Mouse (Mus musculus) 3134 (cell line): ENCODE data around the gene Olfr1441.

ENCODE experiments used
- DNase-seq: peaks from one replicate; pipeline ENCODE4 v3.0.0-alpha.2; 2011; ENCODE audit warnings: low spot score; ENCODE audit not compliant: insufficient read length; ENCODE audit errors: extremely low read depth

The Olfr1441 gene

DNA sequence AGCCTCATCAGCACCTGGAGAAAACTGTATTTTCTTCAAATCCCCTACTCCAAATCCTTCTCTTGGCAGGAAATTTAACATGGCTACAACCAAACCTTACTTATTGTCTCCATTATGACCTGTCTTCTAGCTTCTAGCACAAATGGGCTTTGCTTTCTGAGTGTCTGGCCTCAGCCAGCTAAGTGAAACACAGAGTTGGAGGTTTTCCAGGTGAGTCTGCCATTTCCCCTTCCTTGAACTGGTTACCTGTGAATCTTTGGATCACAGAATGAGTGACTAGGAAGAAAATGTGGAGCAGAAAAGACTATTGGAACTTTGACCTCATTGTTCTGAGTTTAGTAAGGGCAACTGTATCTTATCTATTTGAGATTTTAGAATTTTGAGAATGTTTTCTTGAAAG lies at the start of gene Olfr1441:
TSS of gene Olfr1441 (plus strand) at position 73 of the 400 bp plus-strand sequence.
- no peak for DNase-seq

DNA sequence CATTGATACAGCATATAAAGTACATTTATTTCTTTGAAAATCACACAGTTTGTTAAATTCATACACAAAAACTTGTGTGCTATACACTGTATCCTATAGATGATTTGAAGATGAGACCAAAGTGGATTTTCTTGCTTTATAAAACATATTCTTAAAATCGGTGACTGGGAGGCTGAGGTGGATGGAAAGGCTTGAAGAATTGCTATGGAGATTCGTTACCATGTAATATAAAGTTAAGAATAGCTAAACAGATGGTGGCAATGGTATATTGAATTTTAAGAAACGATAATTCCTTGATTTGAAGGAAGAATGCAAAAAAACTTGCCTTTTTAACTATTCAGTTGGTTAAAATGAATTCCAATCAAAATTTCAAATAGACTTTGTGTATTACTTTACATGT lies 44.2 kb upstream of the Olfr1441 start:
- DNase-seq, result no peak

DNA sequence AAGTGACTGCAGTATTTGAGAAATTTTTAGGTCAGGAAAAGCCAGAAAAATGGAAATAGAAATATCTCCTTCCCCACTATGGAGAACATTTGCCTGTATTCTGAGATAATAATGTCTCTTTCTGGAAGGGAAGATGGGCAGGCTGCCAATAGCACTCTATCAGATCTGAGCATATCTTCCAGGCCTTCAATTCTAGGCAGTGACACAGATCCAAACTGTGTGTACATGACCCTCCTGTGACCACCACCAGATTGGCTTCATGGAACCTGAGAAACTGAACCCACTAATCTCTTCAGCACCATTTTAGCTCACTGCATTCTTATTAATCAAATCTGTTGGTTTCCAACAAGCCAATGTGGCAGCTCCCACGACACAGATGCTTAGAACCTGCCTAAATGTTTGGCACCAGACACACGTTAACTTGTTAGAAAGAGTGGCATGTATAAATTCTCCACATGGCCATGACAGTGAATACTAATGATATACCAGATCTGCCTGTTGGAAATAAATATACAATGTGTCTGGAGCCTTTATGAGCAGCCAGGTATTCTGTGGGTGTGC lies 42.7 kb upstream of the Olfr1441 start:
- DNase-seq, result no peak

DNA sequence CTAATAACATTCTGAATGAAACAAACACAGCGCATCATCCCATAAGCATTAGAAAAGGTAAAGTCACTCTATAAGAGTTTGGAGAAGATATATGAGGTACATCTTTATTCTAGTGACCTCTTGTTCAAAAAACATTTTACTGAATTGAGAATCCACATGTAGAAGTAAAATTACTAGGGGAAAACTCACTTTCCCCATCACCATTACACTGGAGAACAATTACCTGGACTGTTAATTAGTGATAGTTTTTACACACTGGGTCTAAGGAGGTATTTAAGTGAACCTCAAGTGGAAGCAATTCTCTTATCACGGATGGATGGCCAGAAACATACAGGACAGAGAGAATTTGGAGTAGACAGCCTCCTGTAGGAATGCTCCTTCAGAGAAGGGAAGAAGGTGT lies 30.3 kb upstream of the Olfr1441 start, which contains the start of gene Olfr1440:
TSS of gene Olfr1440 (plus strand) at position 301 of the 400 bp plus-strand sequence.
- DNase-seq, result no peak

DNA sequence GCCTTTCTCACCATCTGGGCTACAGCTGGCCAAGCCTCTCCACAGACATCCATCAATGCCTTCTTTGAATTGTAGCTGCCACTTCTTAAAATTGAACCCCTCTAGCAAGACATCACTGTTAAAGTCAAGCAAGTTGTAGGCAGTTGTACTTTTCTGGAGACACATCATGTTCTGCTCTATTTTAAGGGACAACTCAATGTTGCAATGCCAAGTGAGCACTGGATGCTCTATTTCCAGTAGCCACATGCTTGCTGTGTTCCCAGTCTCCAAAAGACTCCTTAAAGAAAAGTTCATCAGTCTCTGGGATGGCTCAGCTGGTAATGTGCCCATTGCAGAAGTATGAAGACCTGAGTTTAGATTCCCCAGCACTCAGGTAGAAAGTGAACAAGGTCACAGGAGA lies 3.5 kb upstream of the Olfr1441 start:
- DNase-seq, result no peak

DNA sequence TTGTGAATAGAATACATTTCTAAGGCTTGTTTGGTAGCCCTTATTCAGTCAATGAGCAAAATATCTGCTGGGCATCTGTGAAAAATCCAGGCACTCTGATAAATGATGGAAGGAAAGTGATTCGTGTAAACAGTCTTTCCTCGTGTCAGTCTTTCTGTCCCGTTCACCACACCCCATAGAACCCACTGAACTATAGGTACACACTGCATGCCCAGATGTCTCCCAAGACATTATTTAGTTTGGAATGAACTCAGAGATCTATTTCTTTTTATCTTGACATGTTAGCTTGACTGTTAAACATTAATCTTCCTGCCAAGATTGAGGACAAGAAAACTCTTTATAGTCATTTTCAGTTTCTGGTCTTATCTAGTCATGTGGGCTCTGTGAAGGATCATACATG lies 1.1 kb downstream of the Olfr1441 start:
- no peak for DNase-seq

DNA sequence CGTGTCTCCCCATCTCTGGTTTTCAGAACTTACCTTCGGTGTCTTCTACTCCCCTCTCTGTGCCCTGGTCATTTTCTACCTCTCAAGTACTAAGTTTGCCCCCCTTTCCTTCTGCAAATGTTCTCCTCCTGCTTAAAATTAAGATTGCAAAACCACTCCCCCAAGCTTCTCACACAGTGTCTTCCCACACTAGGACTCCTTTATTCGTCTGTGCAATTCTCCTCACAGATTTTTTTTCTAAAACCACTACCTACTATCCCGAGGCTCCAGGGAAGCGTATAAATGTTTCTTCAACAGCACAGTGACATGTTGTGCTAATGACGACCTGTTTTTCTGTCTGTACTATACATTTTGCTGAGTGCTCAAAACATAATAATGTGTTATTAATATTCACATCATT lies 3.3 kb downstream of the Olfr1441 start:
- no peak for DNase-seq

DNA sequence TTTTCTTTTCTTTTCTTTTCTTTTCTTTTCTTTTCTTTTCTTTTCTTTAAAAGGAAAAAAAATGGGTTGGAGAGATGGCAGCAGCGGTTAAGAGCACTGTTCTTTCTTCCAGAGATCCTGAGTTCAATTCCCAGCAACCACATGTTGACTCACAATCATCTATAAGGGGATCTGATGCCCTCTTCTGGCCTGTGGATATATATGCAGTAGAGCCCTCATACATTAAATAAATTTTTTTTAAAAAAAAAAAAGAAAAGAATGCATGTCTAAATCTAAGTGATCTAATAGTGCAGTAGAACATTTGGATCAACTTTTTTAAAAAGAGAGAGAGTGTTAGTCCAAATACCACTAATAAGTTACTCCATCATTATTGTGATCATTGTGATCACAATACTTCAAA lies 4.4 kb downstream of the Olfr1441 start:
- DNase-seq, result no peak

DNA sequence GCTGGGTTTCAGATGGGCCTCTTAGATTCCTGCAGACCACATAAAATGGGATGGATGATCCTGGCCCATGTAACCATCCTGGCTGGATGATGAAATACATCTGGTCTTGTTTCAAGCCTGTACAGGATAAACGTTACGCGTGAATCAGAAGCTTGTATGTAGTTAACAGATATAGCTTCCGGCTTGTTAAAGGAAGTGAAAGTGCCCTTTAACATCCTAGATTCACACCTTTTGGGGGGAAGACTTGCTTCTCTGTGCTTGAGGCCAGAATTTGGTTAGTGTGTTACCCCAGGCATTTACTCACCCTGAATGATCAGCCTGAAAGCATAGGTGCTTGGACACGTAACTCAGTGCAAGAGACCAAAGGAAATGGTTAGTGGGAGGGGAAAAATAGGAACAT lies 9.9 kb downstream of the Olfr1441 start:
- no peak for DNase-seq

DNA sequence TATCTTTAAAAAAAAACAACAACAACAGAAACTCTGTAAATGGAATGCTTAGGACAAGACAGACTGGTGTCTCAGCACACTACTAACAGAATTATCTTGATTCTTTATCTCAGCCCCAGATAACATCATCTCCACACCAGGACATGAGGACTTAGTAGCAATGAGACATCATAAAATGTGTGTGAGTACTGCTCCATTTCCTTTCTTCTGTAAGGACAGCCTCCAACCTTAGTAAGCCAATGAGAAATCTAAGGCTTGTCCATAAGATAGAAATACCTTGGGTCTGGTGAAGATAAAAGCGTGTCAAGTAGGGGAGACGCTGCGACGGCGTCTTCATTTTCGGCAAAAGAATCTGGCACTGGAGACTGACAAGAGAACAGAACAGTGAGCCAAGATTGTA lies 10.4 kb downstream of the Olfr1441 start, which contains the start of gene Pfpl:
TSS of gene Pfpl (plus strand) at position 301 of the 400 bp plus-strand sequence.
- DNase-seq, result no peak

DNA sequence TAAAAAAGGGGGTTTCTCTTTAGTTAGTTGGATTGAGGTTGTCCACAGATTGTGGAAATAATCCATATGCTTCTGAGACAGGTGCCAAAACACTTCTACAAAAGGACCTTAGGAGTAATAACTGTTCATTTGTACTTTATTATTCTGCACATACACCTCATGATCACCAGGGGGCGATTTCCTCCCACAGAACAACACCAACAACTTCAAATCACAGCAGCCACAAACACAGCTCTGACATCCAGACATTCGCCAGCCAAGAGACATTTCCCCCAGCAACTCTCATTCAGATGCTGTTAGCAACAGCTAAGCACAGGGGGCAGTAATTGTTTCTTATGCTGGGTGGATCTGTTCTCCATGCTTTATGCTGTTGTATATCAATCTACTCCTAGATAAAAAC lies 15.8 kb downstream of the Olfr1441 start:
- peak; percentile 33 for DNase-seq

DNA sequence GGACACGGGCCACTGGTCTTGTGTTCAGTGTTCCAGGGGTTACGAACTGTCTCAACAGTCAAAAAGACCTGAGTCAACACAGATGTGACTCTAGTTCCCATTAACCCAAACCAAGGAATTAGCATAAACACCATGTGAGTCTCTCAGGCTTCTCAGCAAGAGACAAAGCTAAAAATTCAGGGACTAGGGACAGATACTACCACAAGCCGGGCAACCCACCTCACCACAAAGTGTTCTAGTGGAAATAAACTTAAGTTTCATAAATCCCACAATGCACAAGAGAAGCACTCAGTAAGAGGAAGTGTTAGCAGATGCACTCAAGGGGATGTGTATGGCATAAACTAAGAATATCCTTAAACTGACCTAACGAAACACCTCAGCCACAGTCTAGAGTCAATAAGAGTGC lies 17.8 kb downstream of the Olfr1441 start:
- DNase-seq, result no peak

DNA sequence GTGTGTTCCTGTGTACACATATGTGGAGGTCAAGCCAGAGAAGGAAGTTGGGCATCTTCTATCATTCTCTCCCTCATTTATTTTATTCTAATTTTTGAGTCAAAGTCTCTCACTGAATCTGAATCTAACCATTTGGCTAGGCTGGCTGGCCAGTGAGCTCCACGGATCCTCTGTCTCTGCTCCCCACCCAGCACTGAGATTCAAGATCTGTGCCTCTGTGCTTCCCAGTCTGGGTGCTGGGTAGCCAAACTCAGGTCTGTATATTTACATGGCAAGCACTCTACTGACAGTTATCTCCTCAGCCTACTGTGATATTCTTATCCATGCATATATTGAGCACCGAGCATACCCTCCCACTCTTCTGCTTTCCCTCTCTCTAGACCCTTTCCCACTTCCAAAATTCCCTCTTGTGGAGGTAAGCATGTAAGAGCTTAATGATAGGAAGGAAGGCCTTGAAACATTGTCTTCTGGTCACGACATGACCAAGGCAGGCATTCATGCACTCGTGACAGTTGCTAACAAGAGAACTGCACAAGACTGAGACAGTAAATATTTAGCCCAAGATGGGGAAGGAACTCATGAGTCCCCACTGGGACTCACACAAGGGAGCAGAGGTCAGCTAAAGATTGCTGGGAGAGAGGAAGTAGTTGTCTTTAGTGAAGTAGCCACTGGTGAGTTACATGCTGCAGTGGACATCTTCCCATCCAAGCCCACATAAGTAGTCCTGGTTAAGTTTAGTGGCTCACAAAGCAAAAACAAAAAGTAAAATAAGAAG lies 18.7 kb downstream of the Olfr1441 start:
- DNase-seq, result no peak

DNA sequence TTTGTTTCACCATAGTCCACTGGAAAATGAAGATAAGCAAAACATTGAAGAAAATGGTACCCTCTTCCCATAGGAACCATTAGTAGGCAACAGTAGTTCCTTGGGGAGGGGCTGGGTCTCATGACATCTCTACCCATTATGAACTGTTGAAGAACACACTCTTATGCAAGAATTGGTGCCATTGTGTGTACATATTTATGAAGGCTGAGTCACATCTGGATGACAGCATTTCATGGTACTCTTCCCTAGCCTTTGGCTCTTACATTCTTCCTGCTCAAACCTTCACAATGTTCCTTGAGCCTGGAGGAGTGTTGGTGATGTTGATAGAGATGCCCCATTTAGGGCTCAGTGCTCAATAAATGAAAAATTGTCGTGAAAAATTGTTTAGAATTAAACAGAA lies 22.3 kb downstream of the Olfr1441 start:
- DNase-seq, result no peak

DNA sequence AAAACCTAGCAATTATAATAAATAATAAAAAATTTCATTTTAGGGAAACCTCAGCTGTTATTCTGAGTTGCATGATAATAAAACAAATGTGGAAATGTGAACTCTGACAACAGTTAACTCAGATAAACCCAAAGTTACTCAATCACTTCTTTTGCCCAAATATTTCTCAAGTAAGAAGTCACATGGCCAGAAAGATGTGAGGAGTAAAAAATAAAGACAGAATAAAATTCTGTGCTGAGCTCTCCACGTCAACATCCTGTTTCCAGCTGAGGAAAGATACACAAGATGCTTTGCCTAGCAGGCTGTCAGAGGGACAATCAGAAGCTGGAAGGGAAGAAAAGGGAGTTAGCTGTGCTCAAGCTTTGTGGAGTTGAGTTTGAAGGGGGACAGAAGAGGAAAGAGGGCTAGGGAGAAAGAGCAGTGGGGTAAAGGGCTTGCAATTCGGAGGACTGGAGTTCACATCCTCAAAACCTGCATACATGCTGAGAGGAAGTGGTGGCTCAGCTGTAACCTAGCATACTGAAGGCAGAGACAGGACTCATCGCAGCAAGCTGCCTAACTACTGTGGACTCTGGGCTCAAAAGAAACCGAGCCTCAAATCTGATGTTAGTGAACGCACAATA lies 23.0 kb downstream of the Olfr1441 start:
- DNase-seq, result no peak

DNA sequence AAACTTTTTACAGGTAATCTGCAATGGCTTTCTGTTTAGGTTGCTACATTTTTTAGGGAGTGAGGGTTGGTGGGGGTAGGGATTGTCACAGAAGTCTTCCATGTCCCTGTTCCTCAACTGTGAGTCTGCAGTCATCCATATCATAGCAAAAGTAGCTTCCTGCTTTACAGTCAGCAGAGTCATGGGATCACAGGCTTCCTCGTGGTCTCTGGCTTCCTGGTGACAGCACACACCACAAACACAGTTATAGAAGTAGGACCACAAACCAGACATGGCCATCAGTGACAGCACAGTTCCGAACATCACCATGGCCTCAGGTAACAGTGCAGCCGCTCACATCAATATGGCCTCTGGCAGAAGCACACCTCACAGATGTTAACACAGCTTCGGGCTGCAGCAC lies 25.3 kb downstream of the Olfr1441 start:
- DNase-seq, result no peak

DNA sequence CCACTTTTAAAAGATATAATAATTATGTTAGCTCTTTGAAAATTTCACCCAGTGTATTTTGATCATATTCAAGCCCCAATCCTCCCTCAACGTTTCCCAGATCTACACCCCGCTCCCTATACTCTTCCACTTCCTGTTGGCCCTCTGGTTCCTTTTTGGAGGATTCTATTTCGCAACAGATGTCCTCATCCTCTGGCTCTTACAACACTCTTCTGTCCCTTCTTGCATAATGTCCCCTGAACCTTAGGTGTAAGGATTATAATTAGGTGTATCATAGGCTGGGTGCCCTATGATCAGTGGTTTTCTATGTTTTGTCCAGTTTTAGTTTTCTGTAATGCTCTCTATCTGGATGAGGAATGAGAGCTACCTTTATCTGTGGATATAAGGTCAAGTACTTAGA lies 27.8 kb downstream of the Olfr1441 start:
- no peak for DNase-seq

DNA sequence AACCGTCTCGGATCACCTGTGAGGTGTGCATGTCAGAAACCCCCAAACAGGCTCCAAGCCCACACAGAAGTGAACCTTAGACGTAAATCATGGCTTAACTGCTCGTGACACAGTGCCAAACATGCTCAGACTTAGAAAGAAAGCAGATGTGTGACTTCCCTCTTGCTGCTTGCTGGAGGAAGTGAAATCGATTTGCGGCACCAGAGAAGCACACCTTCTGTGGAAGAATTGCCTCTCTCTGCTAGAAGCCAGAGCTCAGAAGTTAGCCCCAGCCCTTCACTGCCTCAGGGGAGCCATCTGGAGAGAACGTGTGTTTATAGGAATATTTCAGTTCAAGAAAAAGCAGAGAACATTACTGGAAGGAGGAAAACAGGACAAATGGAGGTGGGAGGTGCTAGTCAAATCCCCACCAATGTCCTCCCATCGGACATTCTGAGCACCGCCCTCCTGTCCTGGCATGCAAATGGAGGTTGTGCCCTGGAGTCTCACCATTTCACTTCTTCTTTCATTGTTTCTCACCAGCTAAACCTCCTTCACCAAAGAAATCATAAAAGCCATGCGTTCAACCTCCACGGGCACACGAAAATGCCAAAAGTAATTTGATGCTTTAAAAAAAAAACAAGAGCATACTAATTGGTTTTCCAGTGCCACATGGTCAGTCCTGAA lies 40.3 kb downstream of the Olfr1441 start:
- no peak for DNase-seq

DNA sequence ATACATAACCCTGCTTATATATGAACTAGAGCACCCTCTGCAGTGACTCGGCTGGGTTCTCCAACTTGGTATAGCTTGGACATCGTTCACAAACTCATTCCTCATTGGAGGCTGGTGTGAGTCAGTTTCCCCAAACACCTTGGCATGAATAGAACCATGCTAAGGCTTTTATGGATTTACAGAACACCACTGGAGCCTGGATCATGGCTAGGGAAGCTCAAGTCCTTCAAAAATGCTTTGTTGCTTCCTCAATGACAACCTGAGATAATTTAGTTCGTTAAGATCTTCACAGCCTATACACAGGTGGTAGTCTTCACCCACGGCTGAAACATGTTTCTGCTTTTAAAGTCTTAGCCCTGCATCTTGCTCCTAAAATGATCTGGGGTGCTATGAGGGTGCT lies 42.3 kb downstream of the Olfr1441 start:
- DNase-seq, result no peak

DNA sequence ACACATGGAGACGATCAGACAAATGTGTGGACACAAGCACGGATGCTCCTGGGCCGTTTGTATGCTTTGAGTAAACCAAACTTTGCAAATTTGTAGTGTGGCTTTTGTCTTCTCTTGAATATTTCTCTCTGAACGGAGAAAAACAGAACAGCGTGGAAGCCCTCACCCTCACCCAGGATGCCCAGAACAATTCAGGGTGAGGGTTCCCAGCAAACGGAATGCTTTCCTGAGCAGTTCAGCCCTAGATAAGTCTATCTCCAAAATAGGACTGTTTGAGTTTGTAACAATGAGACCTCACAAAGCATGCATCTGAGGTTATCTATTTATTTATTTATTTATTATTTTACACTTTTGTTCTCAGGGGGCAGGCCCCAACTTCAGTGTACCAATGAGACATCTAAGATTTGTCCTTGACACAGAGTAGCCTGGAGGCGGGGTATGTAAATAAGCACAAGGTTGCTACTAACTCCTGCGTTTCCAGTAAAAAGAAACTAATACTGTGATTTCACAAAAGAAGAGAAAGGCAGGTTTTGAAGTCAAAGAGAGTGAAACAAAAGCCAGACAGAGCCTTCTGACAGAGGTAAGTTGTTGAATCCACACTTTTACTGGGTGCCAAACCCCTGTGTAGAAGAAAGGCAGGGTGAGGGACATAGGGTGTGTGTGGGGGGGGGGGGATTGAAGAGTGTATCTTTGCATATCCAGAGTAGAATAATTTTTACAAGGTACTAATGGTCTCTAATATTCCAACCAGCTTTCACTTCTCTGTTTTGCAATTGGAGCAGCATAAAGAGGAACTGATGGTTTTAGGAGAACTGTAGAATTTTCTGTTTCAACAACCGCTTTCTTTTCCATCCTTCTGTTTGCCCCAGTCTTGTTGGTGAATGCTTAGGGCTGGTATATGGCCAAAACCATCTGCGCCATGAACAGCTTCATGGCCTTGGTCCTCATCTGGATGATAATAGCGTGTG lies 43.3 kb downstream of the Olfr1441 start, which contains the start of gene Mpeg1:
TSS of gene Mpeg1 (plus strand) at position 498 of the 968 bp plus-strand sequence.
- DNase-seq, result no peak
